Mouse (Mus musculus): ENCODE results near the gene Rln1. TPM values are rescaled to one million over a fixed set of nuclear protein-coding genes. Genes with fewer than 3 reads are reported as not detected.

The Rln1 gene
- total RNA-seq, 2 experiments from 2014 or later = 0.50 TPM; not detected in 1

GRCm38 (mm10) chr19:29294756-29295155 lies 39.7 kb downstream of the Rln1 start:
- DNase-seq = no peak

- no peak for DNase-seq
Observed at GRCm38 (mm10) chr19:29292546-29292945, 41.9 kb downstream of the Rln1 start.

DNA sequence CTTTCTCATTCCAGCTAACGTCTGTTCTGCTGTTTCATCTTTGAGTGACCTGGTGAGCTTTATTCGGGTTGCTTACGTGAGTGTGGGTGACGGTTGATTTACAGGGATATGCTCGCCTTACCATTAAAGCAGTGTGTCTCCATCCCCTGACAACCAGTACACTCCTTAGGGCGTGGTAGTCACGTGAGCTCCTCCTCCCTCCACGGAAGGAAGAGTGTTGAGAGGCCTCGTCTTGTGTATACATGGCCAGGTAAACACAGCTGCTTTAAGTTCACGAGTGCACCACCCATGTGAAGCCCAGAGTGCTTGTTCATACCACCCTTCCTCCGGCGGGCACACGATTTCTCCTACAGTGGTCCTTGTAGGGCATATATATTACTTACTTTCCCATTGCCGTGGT lies 42.9 kb downstream of the Rln1 start:
- no peak for DNase-seq

GRCm38 (mm10) chr19:29287863-29288262 lies 46.6 kb downstream of the Rln1 start:
- no peak for DNase-seq

DNA sequence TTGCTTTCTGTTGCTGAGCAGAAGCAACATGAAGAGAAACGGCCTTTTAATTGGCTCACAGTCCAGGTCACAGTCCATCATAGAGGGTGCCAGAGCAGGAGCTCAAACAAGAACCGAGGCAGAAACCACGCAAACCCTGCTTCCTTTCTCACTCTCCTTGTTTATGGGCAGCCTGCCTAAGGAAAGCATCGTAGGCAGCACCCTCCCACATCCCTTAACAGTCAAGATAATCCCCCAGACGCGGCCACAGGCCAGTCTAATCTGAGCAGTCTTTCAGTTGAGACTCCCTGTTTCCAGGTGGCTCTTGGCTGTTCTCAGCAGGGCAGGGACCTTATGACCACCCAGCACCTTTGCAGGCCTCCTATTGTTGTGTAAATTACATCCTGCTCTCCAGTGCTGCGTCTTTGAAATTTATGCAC lies 49.0 kb downstream of the Rln1 start:
- DNase-seq = no peak

Other genes with a start within 250 kb of the Rln1 start
- 1 to 10 TPM; 7.5 to 7.7 TPM for gene Rcl1, start 233.3 kb downstream of the Rln1 start, total RNA-seq (2021)
- gene Jak2, start 82.8 kb downstream of the Rln1 start, total RNA-seq (2021) = 10 to 100 TPM; 17.8 to 18.0 TPM
- gene Insl6, start 9.3 kb downstream of the Rln1 start, total RNA-seq (2021) = under 1 TPM; 0.41 to 0.81 TPM
- gene Plgrkt, start 32.7 kb upstream of the Rln1 start, total RNA-seq (2021) = 10 to 100 TPM; 29.8 to 30.6 TPM
- gene Cd274, start 32.8 kb upstream of the Rln1 start, total RNA-seq (2021) = under 1 TPM; 0.60 to 0.65 TPM
- not detected for gene Pdcd1lg2, start 76.2 kb upstream of the Rln1 start, total RNA-seq (2021)
- 10 to 100 TPM; 25.5 to 28.0 TPM for gene Ric1, start 187.6 kb upstream of the Rln1 start, total RNA-seq (2021)